Mouse (Mus musculus) thymus, adult 2 months (tissue): Measurements from ENCODE around the gene Gm12166.

ENCODE experiments used
- CTCF ChIP-seq: fragments of 200-500 bp; IDR thresholded peaks from 2 replicates; pipeline ENCODE4 v1.5.1; 2012; ENCODE audit warnings: mild to moderate bottlenecking, control low read depth, low read length, moderate library complexity, borderline replicate concordance; ENCODE audit not compliant: control insufficient read depth, poor library complexity, insufficient read depth; ENCODE audit errors: extremely low read depth
- POLR2A ChIP-seq: fragments of 200-500 bp; IDR thresholded peaks from 2 replicates; pipeline ENCODE4 v1.6.1; 2012; ENCODE audit warnings: mild to moderate bottlenecking, low read length, control low read depth, moderate library complexity; ENCODE audit not compliant: control insufficient read depth, poor library complexity, insufficient read depth; ENCODE audit errors: extremely low read depth

DNA sequence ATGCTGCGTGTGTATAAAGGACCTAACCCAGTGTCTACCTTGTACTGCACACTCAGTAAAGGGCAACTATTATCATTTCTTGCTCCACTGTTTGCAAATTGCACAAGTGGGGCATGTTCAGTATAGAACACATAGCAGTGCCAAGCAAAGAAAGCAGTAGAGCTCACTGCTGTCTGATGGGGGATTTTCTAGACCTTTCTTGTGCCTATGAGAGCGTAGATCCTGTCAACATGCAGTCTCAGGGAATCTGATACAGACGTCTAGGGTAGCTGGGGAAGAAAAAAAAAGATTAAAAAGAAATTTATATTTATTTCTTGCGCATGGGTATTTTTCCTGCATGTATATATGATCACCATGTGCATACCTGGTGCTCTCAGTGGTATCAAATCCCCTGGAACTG is 18.0 kb upstream of the Gm12166 start:
- TF ChIP-seq POLR2A = no peak
- no peak for TF ChIP-seq CTCF
